Mouse (Mus musculus) A20 (cell line): ENCODE measurements at regions not wholly inside any gene's neighbourhood (a gene's known extent, or its start where the extent isn't known, plus 50 kb on each side); places are given as distances from the start of the nearest gene placed in this dataset.

Experiments used
- DNase-seq: peaks from one replicate; pipeline ENCODE4 v3.0.0-alpha.2; 2011; ENCODE audit warnings: low read depth, low spot score

- no peak for DNase-seq
Measured at GRCm38 (mm10) chr13:45213116-45213834, 134.8 kb downstream of the Gm9817 start.

- DNase-seq: no peak
Measured at GRCm38 (mm10) chr13:45218251-45218650, 139.8 kb downstream of the Gm9817 start.

- no peak for DNase-seq
Measured at GRCm38 (mm10) chr13:45219671-45220070, 141.2 kb downstream of the Gm9817 start.

- DNase-seq: no peak
Measured at GRCm38 (mm10) chr13:45230804-45231203, 152.3 kb downstream of the Gm9817 start.

GRCm38 (mm10) chr13:45235236-45235635 is 154.3 kb upstream of the Mylip start:
- no peak for DNase-seq

- no peak for DNase-seq
Measured at GRCm38 (mm10) chr13:45238258-45238657, 151.3 kb upstream of the Mylip start.

- DNase-seq: no peak
Measured at GRCm38 (mm10) chr13:45239153-45239552, 150.4 kb upstream of the Mylip start.

GRCm38 (mm10) chr13:45240009-45240653 is 149.4 kb upstream of the Mylip start:
- DNase-seq: peak; percentile 14

GRCm38 (mm10) chr13:45242261-45242660 is 147.3 kb upstream of the Mylip start:
- DNase-seq: no peak

- DNase-seq: no peak
Measured at GRCm38 (mm10) chr13:45242750-45243149, 146.8 kb upstream of the Mylip start.

GRCm38 (mm10) chr13:45245651-45246050 is 143.9 kb upstream of the Mylip start:
- DNase-seq: no peak

GRCm38 (mm10) chr13:45246341-45246740 is 143.2 kb upstream of the Mylip start:
- no peak for DNase-seq

GRCm38 (mm10) chr13:45250028-45250427 is 139.5 kb upstream of the Mylip start:
- no peak for DNase-seq

- DNase-seq: no peak
Measured at GRCm38 (mm10) chr13:45251068-45251467, 138.5 kb upstream of the Mylip start.

GRCm38 (mm10) chr13:45252126-45252525 is 137.4 kb upstream of the Mylip start:
- no peak for DNase-seq

GRCm38 (mm10) chr13:45253221-45253620 is 136.3 kb upstream of the Mylip start:
- DNase-seq: no peak

GRCm38 (mm10) chr13:45255277-45255676 is 134.3 kb upstream of the Mylip start:
- DNase-seq: no peak

- DNase-seq: no peak
Measured at GRCm38 (mm10) chr13:45262011-45262410, 127.5 kb upstream of the Mylip start.

GRCm38 (mm10) chr13:45266287-45267064 is 123.1 kb upstream of the Mylip start:
- peak; percentile 78 for DNase-seq

- DNase-seq: peak; percentile 58
Measured at GRCm38 (mm10) chr13:45267446-45267845, 122.1 kb upstream of the Mylip start.

- no peak for DNase-seq
Measured at GRCm38 (mm10) chr13:45267906-45268305, 121.6 kb upstream of the Mylip start.

GRCm38 (mm10) chr13:45274261-45274884 is 115.2 kb upstream of the Mylip start:
- DNase-seq: no peak
